Comparison of ENCODE assay signal across 8 mouse cellular contexts in genomic region chr3:68495096-68495735, GRCm38 (mm10).
DNase-seq lines count a peak whose midpoint lies in the region; ATAC-seq and TF ChIP-seq lines count a peak whose summit lies in the region.

No protein-coding gene starts in this region.

- H3K4me2 ChIP-seq in hindbrain, postnatal 0 days (ENCODE audit: low read depth, low read length), result peak overlapping the region; percentile 91
- peak overlapping the region; percentile 91 for H3K4me2 ChIP-seq in stomach, embryonic 14.5 days (replicated peaks; ENCODE audit: low read depth, low read length)

- peak; percentile 62 for ATAC-seq in hindbrain, postnatal 0 days
- ATAC-seq in megakaryocyte-erythroid progenitor cell, adult 5-6 weeks (replicated peaks; ENCODE audit: low FRiP score, low TSS enrichment, poor library complexity, severe bottlenecking), result 0 out of 2 replicates have a peak, but pooled peaks have one; percentile 9
- ATAC-seq in stomach, embryonic 14.5 days (ENCODE audit: insufficient number of reproducible peaks, insufficient read depth, low FRiP score, low read depth), result peak; percentile 24; the same call in 1 of the 2 replicates

- peak overlapping the region; percentile 67 for H3K9ac ChIP-seq in hindbrain, postnatal 0 days (replicated peaks; ENCODE audit: low read length)
- peak overlapping the region; percentile 65 for H3K9ac ChIP-seq in stomach, embryonic 14.5 days (replicated peaks; ENCODE audit: low read depth, low read length)

- under 1% methylated on average over 38 of the region's 38 CpGs for WGBS in hindbrain, postnatal 0 days
- 0% methylated on average over 38 of the region's 38 CpGs for WGBS in stomach, embryonic 14.5 days

- H3K4me1 ChIP-seq in hindbrain, postnatal 0 days (ENCODE audit: insufficient read depth, low read length), result peaks cover 5% of the 10 kb centered on the region; the same call in 1 of the 2 replicates
- peaks cover 14% of the 10 kb centered on the region; the same call in 1 of the 2 replicates for H3K4me1 ChIP-seq in stomach, embryonic 14.5 days (ENCODE audit: control insufficient read depth, insufficient read depth, low read length)

- peak overlapping the region; percentile 62 for H3K4me3 ChIP-seq in hindbrain, postnatal 0 days (ENCODE audit: low read length)
- peak overlapping the region; percentile 78 for H3K4me3 ChIP-seq in stomach, embryonic 14.5 days (ENCODE audit: low read depth, low read length)

- peak overlapping the region; percentile 68 for H3K27ac ChIP-seq in hindbrain, postnatal 0 days
- H3K27ac ChIP-seq in stomach, embryonic 14.5 days (ENCODE audit: low read length), result peak overlapping the region; percentile 96; the same call in 1 of the 2 replicates

- H3K36me3 ChIP-seq in hindbrain, postnatal 0 days (ENCODE audit: insufficient read depth, low read length), result no peaks in the 10 kb centered on the region
- no peaks in the 10 kb centered on the region for H3K36me3 ChIP-seq in stomach, embryonic 14.5 days (ENCODE audit: control insufficient read depth, insufficient read depth, low read length)

- DNase-seq in ovary, postnatal 10 days (ENCODE audit: low spot score), result peak; percentile 8
- DNase-seq in ovary, adult 18-20 months (ENCODE audit: low spot score), result no peak
- peak; percentile 47 for DNase-seq in embryo, embryonic 11.5 days (ENCODE audit: low read depth, low spot score)
- peak; percentile 7 to 31 for DNase-seq in gastrocnemius, adult 8-10 months (ENCODE audit: low spot score in 2 of 2)
- DNase-seq in hindbrain, postnatal 0 days (ENCODE audit: low spot score), result peak; percentile 56
- DNase-seq in left cerebral cortex, postnatal 25 days (ENCODE audit: low spot score in 2 of 2), result peak; percentile 56 to 74

- H3K9me3 ChIP-seq in hindbrain, postnatal 0 days (ENCODE audit: low read length), result no peaks in the 10 kb centered on the region
- no peaks in the 10 kb centered on the region for H3K9me3 ChIP-seq in stomach, embryonic 14.5 days (ENCODE audit: control insufficient read depth, low read depth, low read length)

- H3K27me3 ChIP-seq in hindbrain, postnatal 0 days (ENCODE audit: insufficient read depth, low read length), result no peaks in the 10 kb centered on the region
- no peaks in the 10 kb centered on the region for H3K27me3 ChIP-seq in stomach, embryonic 14.5 days (ENCODE audit: control insufficient read depth, insufficient read depth, low read length)

- TF ChIP-seq CTCF in hindbrain, postnatal 0 days (IDR thresholded peaks at IDR 0.05; ENCODE audit: low read depth), result no peak

- intact Hi-C loops in left cerebral cortex, postnatal 25 days (cut with DNase I), result loop anchor here (1.0 to 10.0 kb wide), 3 partner anchors 21 to 130 kb away; no protein-coding TSS in a partner anchor

Comparison
In these comparisons a context has a peak if more than half of its experiments do, and no peak if none do; other contexts are left out.
1. ATAC-seq: peak in every context shown above with its lines; median percentile 62 in hindbrain, postnatal 0 days; 24 in stomach, embryonic 14.5 days; 9 in megakaryocyte-erythroid progenitor cell, adult 5-6 weeks.